Mouse (Mus musculus): ENCODE measurements at regions not wholly inside any gene's neighbourhood (a gene's known extent, or its start where the extent isn't known, plus 50 kb on each side); places are given as distances from the start of the nearest gene placed in this dataset.

DNA sequence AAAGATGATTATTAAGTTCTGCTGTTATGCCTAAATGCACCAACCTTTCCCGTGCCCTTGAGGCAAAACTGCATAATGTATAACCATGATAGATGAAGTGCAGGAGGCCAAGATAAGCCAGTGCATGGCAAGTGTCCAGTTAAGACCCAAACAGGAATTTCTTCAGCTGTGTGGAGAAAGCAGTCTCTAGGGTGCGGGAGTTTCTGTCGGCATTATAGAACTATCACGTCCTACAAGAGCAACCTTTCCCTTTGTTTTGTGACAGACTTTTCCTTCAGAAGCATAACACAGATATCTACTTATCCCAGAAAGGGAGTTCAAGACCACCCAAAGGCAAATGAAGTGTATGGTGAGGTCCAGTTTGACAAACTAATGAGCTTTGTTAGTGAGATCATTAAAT is 560.1 kb upstream of the Cdh18 start:
- no peak for DNase-seq (ENCODE audit: low spot score in 2 of 2)

DNA sequence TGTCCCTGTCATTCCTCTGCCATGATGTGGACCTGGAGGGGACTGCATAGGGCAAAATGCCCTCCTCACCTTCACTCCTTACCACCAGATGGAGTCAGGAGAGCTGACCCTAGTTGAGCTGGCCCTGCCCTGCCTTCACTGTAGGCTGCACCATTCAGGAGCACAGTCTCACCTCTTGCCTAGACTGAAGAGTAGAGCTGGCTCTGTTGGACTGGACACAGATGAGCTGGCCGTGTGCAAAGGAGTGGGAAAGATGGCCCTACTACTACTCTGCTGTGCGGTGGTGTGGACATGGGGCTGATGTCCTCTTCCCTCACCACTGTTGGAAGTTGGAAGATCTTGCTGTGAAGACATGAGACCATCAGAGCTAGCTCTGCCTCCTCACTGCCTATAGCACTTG is 555.5 kb upstream of the Cdh18 start:
- no peak for DNase-seq (ENCODE audit: low spot score in 2 of 2)

DNA sequence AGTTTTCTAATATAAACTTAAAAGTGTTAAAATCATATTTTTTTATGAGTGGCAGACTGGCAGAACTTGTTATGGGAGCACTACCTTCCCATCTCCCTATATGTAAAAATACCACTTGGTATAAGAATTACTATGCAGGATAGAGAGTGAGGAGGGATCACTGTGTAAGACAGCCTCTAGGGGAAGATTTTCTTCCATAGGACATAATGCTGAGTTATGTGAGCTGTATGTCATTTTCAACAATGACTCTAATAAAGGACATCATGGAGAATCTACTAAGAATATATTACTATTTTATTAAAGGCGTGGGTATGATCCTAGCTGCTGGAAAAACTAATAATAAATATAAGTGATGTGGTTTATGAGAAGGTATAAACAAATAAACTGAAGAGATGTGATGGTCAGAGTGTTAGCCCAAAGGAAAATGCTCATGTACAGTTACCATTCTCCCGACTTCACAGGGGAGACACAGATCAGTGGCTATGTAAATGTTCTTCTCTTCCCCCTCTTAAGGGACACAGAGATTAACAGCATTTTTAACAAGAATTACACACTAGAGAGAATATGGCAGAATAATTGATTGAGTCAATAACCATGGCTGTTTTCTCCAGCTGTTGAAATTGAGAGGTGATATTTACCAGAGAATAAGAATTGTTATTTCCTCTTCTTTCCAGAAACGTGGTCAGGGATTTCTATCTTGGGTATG is 553.5 kb upstream of the Cdh18 start:
- no peak for DNase-seq (ENCODE audit: low spot score in 2 of 2)

DNA sequence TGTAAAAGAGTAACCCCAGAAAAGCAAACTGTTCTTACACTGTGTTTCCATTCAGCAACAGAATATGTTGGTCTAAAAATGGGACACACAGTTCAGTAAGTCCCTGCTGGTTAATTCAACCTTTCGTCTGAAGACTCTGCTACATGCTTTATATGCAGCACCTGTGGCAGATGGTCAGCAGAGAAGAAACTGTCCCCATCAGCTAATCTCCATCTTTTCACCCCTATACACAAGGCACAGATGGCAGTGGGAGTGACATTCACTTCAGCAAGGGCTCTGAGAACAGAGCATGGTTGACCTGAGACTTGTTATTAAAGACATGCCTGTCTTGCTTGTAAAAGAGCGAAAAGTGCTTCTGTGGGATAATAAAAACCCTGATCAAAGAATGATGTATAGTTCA is 528.8 kb upstream of the Cdh18 start:
- DNase-seq (ENCODE audit: low spot score in 2 of 2) = no peak

DNA sequence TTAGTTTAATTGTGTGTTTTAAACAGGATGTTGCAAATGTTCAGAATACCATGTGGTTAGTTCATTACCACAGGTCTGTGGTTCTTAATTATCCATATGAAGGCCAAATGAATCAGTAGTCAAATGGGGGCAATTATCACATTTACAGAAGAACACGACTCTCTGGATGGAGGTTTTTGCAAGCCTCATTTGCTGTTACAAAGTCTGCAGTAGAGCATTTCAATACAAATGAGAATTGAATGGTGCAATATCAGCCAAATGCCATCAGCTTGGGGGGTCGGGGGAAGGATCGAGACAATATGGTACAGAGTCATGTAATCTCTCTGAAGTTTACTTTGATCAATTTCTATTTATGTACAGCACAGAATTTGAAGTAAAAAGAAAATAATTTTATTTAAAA is 518.6 kb upstream of the Cdh18 start:
- no peak for DNase-seq (ENCODE audit: low spot score in 2 of 2)

DNA sequence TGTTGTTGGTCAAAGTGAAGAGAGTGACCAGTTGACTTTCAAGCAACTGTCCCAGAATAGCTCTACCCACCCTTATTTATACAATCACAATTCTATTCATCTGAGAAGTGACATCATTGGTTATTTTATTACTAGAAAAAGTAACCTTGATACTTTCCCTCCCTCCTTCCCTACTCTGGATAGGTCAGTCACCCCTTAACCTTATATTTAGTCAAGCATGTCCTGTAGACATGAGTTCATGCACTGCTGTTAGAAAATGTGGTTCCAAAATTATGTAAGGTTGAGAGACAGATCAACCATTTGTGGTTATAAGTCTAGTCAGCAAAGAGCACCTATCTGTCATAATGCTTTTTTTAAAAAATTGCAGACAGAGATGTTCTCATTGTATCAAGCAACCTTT is 502.4 kb upstream of the Cdh18 start:
- no peak for DNase-seq (ENCODE audit: low spot score in 2 of 2)

DNA sequence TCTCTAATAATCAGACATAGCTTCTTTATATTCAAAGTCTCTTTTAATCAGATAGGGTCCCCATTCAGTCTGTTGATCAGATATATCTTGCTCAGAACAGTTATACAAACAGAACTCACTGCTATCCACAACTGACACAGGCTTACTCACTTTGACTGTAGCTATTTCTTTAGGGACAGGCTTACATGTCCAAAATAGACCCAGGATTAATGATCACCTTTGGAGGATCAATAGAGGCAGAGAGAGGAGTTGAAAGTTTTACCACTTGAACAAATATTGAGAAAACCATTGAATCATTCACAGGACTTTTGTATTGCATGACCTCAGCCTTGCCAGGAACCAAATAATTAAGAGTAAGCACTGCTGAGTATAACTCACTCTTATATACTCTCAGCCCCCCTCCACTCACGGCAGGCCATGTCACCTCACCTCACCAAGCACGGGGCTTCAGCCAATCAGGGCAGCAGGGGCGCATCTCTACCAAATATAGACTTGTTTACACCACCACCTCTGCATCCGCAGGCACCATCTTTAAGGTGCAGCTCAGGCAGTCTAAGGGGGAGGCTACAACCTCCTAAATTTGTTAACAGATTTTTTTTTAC is 501.8 kb upstream of the Cdh18 start:
- no peak for DNase-seq (ENCODE audit: low spot score in 2 of 2)

DNA sequence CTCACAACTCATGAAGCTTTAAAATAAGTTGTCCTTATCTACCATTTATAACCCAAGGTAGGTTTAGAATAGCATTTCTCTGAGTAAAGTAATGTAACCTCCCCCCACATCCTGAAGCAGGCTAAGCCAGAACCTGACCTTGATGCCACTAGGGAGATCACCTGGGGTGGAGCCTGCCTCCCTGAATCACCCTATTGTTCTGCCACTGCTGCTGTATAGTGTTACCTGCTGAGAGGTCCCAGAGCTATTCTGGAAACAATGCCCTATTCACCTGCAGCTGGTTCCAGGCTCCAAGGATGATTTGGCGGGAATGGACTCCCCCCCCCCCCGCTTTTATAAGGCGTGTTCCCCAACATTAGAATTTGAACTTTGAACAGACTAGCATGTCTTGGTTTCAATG is 462.0 kb upstream of the Cdh18 start:
- DNase-seq (ENCODE audit: low spot score in 2 of 2) = no peak

DNA sequence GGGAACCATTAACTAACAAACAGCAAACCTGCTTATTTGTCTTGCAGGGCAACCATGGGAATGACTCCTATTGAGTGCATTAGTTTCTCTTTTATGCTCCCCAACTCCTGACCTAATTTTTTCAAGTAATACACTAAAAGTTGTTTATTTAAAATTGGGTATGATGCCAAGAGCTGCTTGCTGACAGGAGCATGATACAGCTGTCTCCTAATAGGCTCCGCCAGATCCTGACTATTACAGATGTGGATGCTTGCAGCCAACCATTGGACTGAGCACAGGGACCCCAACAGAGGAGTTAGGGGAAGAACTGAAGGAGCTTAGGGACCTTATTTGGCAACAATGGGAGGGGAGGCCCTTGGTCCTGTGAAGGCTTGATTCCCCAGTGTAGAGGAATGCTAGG is 427.1 kb upstream of the Cdh18 start:
- no peak for DNase-seq (ENCODE audit: low spot score in 2 of 2)

DNA sequence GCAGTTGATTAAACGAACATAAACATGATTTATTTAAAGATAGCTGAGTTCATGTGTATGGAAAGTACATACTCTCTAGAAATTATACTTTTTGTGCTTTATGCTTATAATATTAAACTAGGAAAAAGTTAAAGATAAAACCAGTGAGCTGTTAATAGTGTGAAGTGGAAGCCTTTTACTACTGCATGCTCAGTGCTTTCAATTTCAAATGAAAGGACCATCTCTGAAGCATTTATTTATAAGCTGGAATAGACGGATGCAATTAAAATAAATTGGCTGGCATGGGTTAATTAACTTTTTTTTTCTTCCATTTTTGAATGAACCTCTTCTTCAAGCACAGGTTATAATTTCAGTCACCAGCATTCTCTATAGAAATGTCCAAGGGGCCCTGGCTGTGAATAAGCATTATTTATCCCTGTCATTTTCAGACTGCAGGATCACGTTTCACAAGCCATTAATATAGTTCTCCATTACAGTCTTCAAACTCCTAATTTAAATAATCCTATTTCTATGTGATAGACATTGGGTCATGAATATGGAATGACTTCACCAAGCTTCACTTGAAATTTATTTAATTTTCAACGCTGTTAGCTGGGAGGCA is 396.8 kb upstream of the Cdh18 start:
- DNase-seq (ENCODE audit: low spot score in 2 of 2) = no peak

DNA sequence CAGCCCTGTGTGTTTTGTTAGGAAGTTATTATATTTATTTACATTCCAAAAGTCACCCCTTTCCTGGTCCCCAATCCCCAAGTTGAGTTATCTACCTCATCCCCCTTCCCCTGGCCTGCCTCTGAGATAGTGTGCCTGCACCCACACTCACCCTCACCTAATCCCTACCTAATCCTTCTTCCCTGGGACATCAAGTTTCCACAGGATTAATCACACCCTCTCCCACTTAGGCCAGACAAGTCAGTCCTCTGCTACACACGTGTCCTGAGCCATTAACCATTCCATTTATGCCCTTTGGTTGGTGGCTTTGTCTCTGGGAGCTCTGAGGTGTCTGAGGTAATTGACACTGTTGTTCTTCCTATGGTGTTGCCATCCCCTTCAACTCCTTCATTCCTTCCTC is 396.1 kb upstream of the Cdh18 start:
- no peak for DNase-seq (ENCODE audit: low spot score in 2 of 2)

DNA sequence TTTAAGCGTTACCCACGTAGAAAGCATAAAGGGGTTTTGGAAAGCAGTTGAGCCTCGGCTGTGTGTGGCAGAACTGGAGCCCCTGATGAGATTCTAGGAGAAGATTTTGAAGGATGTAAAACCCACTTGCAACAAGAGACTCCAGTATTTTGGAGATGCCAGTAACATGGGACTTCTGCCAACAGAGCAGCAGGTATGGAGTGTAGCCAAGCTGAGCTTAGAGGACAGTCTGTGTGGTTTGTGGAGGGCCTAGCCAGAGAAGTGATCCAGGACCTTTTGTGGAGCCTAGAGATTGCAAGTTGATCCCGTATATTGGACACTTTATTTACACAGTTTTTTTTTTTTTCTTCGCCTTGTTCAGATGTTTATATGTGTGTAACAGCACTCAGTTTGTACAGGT is 378.5 kb upstream of the Cdh18 start:
- peak in 1 of 2 experiments; percentile 7 for DNase-seq (ENCODE audit: low spot score in 2 of 2)

DNA sequence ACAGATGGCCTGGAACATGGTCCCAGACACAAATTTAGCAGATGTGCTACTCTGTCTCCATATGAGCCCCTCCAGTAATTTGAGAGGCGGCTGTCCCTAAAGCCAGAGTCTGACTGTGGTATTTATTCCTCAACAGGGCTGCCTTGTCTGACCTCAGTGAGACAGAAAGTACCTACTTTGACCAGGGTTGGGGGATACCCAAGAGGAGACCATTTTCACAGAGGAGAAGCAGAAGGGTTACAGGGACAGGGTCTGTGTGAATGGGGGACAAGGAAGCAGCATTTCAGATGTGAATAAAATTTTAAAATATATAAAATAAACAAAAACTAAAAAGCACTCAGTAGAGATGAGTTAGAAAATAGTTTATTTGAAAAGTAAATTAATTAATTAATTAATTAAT is 339.8 kb upstream of the Cdh18 start:
- DNase-seq (ENCODE audit: low spot score in 2 of 2) = no peak

DNA sequence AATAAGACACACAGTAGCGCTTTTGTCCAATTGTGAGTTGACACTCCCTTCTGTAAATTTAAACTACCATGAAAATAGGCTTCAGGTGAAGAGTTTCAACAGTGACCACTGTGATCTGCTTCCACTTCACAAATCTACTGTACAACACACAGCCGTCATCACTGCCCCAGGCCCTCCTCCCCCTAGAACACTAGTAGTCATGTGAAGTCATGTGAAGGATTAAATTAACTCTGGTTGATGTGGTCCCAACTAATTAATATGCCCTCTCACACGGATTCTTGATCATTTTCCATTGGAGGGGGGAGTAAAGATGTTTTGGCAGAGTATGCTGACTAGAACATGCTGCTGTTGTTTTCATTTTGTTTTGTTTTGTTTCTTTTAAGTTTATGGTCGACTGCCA is 316.2 kb upstream of the Cdh18 start:
- no peak for DNase-seq (ENCODE audit: low spot score in 2 of 2)

DNA sequence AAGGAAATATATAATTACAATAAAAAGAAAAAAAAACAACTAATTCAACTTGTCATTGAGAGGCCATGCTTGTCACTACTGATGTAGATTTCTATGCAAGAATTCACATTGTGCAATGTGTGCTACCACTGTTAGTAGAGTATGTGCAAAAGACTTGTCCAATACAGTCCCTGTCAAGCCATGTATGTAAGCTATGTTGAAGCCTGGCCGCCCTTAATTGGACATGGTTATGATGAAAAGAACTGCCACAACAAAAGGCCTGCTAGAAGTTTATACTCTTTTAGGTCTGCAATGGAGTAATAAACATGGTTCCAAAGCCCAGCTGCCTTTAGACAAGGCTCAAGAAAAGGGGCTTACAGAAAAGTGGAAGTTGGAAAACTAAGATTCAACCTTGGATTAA is 267.9 kb upstream of the Cdh18 start:
- DNase-seq (ENCODE audit: low spot score in 2 of 2) = no peak

DNA sequence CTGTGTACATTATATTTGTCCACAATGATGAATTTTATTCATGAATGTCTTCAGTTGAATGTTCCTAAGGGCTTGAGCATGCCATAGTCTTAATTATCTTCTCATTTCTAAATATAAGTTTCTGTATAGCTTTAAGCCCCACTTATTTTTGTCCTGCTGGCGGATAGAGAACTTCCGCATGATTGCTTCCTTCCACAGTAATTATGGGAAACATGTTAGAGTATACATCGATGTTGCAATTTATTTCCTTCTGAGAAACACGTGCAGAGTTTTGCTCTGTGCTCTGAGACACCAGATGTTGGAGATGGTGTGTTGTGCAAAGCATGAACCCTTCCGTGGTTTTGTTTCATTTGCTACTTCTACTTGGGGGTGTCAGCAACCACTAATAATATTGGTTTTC is 237.8 kb upstream of the Cdh18 start:
- DNase-seq (ENCODE audit: low spot score in 2 of 2) = no peak

DNA sequence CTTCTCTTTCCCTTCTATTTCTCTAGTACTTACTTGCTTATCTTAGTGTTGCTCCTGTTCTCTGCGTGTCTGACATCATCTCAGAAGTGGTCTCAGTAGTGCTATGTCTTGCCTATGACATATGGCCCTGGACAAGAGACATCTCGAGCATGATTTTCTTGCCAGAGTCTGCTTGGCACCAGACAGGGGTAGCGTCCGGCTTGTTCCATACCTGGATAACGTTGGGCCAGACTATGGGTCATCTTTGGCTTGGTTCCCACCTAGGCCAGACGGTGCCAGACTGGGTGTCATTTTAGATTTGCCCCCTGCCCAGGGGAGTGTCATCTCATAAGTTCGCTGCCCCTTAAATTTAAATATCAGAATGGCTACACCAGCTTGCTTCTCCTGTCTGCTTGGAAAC is 229.8 kb upstream of the Cdh18 start:
- DNase-seq (ENCODE audit: low spot score in 2 of 2) = no peak

DNA sequence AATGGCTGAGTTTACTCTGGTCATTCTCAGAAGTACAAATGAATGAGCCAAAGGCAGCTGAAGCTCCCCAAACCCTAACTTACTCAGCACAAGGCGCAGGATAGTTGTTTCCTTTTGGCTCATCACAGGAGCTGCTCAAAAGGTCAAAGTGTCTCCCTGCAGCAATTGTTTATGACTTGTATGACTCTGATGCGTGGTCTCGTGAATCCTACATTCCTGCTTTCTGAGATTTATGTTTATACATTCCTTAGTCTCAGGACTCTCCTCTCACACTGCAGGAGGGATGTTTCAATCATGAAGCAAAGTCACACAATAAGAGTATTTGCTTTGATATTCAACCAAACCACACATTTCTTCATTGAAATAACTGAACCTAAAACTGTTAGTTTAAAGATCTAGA is 209.9 kb upstream of the Cdh18 start:
- no peak for DNase-seq (ENCODE audit: low spot score in 2 of 2)

DNA sequence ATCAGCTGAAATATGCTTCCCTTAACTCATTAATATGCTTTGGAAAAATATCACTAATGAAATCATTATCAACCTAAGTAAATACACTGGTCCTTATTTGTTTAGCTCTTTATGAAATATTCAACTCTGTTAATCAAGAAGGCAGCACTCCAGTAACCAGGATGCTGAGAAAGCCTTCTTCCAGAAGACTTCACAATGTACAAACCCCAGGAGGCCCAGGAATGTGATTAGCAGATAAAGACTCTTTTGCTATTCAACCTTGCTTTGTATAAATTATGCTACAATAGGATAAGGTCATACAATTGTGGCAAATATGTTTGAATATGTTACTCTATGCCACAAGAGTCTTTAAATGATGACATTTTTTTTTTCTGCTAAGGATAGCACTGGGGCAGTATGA is 204.5 kb upstream of the Cdh18 start:
- no peak for DNase-seq (ENCODE audit: low spot score in 2 of 2)

DNA sequence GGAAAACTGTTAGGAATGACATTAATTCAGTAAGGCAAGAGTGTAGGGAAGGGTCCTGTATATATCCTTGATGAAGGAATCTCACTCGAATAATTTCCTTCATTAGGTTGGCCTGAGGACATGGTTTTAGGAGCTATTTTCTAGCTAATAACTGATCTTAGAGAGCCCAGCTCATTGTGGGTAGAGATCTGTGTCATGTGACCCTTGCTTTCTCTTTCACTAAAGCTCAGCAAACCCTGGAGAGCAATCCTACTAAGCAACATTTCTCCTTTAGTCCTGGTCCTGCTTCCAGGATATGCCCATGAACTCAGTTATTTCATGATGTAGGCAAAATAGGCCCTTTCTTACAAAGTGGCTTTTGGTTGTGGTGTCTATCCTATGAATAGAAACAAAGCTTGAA is 197.3 kb upstream of the Cdh18 start:
- no peak for DNase-seq (ENCODE audit: low spot score in 2 of 2)
